Mouse (Mus musculus) urinary bladder, postnatal 14 days (tissue): ENCODE data around the gene Rab11a.
A peak's percentile ranks its signal among the peaks of the same experiment; 100 is the strongest.
"Not testable (repeated sequence)": the region's sequence is repeated elsewhere in the genome, so short reads cannot be mapped to it uniquely, and the experiment has no call there.

Experiments used
- DNase-seq: peaks from one replicate; pipeline ENCODE4 v3.0.0; 2021; ENCODE audit warnings: low spot score

Rab11a gene

DNA sequence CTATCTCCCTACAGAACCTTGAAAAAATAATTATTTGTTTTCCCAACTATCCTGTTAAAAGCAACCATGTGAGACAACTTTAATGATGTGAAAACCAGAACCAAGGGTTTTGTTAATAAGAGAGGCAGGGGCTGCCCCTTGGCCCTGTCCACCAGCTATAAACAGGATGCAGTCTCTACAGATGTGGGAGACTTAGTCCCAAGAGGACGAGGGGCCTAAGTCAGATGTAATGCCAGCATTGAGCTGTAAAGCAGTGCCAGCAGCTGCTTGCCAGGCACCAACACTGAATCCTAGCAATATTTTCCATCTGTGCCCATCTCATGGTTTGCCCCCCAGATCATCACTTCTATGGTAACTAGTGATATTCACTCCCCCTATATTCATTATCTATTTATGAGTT, 4.9 kb upstream of the Rab11a start:
- DNase-seq, result no peak

DNA sequence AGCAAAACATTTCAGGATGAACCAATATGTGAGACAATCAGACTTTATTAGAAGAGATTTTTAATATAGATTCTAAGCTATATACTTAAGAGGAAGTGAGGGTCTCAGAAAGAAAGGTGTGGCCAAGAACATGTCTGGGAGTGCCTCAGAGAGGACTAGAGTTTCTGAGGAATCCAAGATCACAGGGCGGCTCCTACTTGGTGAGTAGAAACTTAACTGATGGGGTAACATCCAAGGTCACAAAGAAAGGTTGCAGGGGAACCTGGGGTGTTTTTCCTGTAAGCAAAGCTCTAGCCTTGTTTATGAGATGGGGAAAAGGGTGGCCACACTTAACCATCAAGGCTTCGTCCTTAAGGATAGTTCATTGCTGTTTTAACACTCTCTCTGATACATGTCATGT, 1.4 kb upstream of the Rab11a start:
- no peak for DNase-seq

DNA sequence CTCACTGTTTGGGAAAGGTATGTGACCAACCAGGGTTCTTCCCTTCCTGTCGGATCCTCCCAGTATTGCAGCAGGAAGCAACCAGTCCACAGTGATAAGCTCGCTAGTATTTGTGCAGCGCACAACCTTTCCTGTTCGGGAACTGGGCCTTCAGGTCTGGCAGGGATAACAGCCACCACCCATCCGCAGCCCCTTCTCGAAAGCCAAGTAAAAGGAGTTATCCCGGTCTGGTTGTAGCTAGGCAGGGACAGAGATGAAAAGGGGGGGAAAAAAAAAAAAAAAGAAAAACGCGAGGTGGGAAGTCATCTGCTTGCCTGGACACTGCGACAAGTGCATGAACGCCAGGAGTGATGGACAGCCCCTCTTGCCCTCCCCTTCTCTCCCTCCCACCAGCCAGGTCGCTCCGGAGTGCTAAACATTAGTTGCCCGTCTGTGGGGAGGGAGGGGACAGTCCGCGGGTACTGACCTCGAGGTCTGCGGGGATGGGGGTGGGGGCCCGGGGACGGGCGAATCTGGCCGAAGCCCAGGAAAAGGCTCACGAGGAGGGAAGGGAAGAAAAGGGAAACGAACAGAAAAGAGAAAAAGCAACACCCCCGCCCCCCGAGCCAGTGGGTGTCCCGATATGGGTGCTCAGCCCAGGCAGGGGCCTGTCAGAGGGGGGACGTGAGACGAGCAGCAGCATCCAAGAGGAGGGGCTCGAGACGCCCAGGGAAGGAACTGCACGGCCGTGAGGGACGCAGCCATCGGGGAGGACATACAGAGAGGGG, 736 bp downstream of the Rab11a start:
- DNase-seq, result peak; percentile 76

DNA sequence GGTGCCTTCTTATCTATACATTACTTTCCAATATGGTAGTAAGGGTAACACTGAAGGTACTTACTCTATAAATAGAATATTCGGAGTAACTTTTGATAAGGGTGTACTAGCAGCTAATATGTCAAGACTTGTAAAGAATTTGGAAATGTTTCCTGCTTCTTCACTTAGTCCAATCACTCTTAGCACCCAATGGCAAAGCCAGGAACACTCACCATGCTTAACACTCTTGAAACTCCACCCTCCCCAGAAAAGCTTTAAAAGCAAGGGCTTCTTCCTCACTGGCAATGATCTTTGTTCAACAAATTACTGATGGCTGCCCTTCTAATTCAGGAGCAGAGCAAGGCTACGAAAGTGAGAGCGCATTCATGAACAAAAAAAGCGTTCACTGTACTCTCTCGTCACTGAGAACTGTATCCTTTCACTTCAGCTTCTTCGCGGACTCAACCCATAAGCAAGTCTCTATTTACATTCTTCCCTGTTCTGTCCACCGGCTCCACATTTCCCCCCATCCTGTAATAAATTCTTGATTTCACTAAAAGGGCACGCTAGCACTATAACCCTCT, 1.4 kb downstream of the Rab11a start:
- DNase-seq, result peak; percentile 5

DNA sequence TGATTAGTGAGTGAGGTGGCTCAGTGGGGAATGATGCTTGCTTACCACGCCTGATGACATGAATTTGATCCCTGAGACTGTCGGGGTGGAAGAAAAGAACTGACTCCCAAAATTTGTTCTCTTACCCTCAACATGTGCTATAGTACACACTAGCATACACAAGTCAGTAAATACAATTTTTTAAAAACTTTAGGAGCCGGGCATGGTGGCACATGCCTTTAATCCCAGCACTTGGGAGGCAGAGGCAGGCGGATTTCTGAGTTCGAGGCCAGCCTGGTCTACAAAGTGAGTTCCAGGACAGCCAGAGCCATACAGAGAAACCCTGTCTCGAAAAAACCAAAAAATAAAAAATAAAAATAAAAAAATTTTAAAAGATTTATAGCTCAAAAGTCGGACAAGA, 2.6 kb downstream of the Rab11a start:
- DNase-seq, result not testable (repeated sequence)

DNA sequence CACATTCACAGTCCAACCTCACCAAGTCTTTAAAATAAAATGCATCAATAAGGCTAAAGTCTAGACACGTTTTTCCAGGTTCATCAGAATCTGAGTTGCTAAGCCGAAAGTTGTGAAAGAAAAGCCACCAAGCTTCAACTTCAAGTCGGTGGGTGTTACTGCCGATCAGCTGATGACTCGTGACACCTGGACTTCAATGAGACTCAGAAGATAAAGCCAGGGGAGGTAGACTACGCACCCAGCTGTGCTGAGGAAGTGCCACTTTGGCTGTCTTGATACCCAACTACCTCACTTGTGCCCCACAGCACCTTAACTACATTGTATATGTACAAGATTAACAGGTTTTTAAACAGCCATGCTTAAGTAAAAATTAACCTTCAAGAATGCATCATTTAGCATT, 3.4 kb downstream of the Rab11a start:
- DNase-seq, result no peak

DNA sequence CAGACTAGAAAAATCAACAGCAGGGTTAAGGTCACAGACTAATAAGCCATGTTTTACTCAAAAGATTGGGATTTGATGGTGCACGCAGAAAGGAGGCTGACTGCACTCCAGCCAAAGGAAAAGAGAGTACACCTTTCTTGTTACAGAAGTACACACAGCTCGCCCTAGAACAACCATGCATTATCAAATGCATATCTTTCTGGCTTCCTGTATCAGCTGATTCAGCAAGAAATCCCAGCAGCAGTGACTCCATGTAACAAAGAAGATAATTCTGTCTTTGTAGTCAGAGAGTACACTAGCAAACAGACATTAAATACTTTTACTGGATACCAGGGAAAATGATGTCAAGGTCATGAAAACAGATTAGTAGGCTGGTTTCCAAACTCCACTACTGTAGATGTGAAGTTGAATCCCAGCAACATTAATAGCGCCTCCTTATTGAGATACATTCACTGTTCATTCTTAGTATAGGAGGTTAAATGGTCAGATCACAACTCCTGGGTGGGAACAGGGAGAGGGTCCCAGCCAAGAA, 6.5 kb downstream of the Rab11a start:
- no peak for DNase-seq

DNA sequence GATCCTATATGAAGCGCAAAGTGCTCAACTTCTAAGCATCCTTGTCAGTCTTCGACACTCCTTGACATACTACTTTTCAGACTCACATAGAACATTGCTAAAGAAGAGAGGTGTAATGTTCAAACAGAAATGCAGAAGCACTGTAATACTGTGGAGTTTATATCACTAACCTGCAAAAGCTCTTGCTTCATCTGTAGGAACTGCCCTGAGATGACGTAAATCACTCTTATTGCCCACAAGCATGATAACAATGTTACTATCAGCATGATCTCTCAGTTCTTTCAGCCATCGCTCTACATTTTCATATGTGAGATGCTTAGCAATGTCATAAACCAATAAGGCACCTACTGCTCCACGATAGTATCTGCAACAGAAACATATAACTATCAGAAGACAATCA, 11.1 kb downstream of the Rab11a start:
- DNase-seq, result no peak

DNA sequence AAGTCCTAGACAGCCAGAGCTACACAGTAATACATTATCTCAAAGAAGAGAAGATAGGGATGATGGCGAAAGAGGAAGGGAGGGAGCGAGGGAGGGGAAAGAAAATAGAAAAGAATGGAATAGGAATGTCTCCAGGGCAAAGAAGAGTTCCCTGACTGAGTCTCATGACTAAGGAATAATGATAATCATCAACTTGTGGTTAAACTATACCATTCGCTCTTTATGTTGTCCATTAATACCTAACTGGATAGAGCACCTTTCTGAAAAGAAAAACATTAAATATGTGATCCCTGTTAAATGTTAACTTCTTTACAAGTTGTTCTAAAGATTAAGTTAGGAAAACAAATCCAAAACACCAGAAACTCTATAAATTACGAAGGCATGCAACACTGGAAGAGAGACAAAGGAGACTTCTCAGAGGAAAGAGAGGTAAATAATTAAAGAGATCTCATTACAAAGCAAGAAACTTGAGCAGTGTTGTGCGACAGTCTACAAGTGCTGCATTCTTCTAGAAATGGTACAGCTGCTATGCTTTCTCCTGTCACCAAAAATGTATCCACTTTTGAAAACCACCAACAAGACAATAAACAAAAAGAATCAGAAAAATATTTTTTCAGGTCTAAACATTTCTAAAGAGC, 17.9 kb downstream of the Rab11a start:
- DNase-seq, result no peak

DNA sequence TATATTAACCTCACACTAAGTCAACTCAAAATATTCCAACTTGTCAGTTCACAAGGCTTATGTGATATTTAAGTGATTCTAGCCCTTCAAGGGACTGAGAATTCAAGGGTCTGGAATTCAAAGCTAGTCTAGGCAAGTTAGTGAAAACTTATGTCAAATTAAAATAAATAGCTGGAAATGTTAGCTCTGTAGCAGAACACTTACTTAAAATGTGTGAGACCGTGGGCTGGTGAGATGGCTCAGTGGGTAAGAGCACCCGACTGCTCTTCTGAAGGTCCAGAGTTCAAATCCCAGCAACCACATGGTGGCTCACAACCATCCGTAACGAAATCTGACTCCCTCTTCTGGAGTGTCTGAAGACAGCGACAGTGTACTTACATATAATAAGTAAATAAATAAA, 27.3 kb downstream of the Rab11a start:
- not testable (repeated sequence) for DNase-seq

DNA sequence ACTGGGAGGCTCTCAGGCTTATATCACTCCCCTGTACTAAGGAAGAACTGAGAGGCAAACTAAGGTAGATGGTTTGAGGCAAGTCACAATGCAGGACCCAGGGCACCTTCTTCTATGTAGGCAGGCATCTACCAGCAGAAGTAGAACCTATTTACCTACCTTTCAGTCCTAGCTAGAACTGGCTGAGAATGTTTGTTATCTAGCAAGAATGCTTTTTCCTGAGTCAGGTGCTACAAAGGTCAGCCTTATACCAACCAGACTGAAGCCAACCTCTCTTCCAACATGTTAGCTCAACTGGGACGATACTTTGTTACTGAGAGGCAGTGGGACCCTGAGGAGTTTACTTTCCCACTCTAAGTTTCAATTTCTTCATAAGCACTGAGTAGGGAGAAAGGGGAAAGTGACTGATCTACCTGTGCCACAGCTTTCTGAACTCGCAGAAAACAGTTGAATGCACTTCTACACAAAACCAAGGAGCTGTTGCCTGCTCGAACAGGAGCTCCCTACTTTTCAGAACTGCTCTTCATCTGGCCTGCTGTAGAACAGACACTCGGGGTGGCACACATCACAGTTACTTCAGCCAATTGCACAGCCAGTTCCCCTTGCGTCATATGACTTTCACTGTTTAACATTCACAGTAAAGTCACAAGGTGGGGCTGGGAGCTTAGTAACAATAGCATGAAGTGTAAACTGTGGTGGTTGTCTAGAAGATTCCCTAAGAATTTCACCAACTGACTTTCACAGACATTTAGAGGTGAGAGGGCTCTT, 33.3 kb downstream of the Rab11a start:
- DNase-seq, result no peak

DNA sequence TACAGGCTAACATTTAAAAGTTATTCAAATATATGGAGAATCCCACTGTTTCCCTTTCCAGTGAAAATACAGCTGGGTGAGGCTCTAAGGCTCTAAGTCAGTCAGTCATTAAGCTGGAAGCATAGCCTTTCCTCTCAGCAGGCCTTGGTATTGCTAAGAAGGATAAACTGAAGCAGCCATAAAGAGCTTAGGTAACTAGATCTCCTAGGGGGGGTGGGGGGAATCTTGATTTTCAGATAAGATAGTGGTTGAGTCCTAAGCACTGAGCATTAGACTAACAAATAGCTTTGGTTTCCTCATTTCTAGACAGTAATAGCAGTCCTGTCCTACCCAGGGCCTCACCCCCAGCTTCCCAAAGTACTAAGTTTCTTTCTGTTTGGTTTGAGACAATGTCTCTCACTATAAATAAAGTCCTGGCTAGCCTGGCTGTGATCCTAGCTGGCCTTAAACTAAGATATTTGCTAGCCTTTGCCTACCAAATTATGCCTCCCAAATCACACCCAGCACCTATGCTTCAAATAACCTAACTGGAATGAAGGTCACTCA, 34.1 kb downstream of the Rab11a start:
- no peak for DNase-seq

DNA sequence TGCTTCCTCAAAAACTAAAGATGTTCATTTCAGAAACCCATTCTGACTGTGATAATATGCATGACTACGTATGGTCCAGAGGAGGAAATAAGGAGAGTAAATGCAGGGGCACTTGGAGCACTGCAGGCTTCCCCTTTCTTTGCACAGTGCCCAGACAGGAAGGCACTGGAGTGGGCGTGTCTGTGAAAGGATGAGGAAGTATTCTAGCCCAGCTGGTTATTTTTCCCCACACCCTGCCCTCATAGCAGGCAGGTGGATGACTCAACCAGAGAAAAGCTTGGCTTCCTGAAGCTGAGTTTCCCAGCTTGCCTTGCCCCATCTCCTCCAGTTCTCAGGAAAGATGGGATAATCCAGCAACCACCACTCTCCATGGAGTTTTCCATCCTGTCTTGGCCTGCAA, 34.6 kb downstream of the Rab11a start:
- DNase-seq, result peak; percentile 71

DNA sequence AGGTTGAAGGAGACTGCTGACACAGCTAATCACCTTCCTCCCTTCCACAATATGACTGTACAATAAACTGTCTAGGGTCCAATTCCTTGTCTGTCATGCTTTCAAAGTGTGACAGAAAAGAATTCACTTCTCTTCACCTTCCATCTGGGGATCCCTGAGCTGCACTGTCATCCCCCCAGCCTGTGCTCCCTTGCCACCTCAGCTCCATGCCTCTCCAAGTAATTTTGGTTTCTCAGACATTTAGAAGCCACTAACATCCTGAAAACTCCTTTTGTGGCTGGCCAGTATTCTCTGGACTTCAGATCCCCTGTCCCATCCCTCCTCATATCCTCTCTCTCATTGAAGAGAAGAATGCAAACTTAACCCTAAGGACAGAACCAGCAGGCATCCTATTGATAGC, 35.2 kb downstream of the Rab11a start:
- no peak for DNase-seq

DNA sequence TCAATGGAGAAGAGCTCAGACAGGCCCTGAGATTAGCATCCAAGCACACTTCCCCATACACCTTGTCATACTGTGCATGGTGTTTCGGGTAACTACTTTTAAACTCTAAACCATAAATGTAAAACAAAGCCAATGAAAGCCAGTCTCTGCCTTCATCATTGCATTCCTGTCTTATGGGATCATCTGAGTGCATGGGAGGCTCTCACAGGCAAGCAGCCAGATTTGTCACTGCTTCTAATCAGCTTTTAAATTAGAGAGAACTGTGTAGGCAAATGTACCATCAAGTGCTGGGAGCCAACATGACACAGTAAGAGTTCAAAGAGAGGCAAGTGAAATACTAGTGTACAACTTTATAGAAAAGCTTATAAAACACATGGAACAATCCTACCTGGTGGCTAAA, 35.9 kb downstream of the Rab11a start:
- peak; percentile 32 for DNase-seq

DNA sequence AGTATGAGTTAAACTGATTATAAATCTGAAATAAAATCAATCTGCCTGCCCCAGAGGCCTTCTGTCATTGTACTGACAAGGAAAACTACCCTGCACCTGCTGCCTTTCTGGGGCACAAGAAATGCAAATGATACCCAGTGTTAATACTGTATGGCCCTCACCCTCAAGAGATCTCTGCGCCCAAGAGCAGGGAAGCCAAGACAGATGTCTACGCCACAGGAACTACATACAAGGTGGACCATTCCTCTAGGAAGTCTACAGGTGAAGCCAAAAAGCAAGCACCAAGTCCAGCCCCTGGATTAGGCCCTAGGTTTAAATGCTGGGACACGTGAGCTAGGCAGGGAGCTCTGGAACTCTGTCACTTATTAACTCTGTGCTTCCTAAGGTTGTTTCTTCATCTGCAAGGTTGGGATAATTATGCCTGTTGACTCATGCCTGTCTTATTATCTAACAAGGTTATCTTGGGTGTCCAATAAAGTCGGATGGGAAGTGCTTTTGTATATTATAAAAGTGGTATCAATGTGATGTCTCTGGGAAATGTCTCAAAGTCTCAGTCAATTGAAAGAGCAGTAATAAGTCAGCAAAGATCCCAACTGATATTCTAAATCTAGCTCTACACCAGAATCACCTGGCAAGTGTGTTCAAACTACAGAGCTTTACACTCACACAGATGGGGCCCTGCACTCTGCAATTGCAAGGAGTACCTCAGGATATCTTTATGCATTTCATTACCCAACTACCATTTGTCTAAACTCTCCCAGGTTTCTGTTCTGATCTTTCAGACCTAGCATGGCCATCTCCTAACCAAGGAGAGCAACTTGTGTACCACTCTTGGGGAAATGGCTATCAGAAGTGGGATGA, 36.9 kb downstream of the Rab11a start:
- DNase-seq, result no peak

DNA sequence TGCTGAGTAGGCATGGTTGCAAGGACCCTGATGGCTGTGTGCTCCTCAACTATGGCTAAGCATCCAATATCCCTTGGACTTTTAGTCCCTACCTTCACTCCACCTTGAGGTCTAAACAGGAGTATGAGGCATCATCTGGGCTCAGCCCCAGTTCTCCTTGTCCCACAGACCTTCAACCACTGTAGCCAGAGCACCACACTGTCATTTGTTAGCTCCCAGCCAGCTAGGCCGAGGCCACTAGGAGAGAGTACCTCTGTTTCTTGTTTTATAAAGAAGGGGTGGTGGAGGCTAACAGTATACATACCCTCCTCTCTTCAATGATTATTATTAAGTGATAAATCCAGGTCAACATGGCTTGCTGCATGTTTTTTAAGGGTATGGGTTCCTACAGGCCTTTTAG, 39.0 kb downstream of the Rab11a start:
- no peak for DNase-seq

DNA sequence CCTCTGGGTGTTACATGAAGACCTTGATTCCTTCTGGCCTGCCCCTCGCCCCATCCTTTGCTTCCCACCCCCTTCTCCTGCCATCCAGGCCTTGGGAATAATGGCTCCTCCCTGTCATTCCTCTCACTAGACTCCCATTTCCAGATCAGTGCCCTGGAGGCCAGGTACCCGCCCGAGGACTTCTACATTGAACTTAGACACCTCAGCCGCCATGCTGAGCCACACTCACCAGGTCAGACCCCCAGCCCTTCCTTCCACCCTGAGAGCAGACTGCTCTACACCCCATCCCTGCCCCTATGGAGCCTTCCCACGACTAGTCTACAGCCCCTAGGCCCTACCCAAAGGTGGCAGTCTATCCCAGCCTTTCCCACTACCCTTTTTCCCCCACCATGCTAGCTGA, 39.9 kb downstream of the Rab11a start:
- no peak for DNase-seq

DNA sequence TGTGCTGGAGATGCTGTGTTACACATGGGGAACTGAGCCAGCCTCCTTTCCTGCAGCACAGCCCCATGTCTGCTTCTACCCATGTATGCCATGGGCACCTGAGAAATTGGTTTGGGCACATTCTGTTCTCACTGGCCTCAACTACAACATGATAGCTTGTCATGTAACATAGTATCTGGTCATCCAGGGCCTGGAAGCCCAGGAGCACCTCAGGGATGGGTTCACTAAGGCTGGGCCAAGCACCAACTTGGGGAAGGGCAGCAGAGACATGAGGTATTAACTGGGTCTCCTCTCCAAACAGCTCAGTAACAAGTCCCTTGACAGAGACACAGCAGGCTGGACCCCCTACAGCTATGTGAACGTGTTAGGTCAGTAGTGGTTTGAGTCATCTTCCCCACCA, 40.6 kb downstream of the Rab11a start:
- no peak for DNase-seq

DNA sequence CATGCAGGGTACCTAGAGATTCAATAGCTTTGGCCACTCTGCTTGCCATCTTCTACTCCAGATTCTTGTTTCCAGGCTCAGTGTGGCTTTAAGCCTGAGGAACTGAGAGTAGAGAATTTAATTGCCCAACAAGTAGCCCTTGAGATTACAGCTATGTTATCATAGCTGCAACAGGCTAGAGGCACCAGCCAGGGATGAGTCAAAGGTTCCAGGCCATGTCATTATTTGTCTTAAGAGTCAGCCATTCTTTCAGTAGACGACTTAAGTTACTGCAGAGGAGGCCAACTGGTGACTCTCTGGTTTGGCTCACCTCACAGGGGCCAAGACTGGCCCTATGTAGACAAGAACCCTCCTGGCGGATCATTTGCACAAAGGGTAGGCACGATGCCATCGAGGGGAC, 41.2 kb downstream of the Rab11a start:
- peak; percentile 18 for DNase-seq

DNA sequence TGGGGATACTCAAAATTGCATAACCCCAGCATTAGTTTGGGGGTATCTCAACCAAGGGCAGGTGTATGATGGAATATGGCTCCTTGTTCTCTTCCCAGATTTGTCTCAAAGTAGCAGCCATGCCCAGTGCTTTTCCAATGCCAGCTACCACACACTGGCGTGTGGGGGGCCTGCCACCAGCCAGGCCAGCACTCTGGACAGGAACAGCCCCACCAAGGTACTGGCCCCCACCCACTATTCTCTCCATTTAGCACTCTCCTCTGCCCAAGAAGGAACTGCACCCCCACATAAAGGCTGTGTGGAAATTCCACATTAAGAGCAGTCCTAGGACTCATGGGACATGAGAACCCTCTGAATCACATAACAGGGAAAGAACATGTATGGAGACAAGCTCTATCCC, 42.3 kb downstream of the Rab11a start:
- DNase-seq, result no peak
